Mouse (Mus musculus) kidney, embryonic 15.5 days (tissue): ENCODE measurements around the gene Mta2. TPM values are rescaled to one million over a fixed set of nuclear protein-coding genes. Genes with fewer than 3 reads are reported as not detected.
"Not testable (repeated sequence)": the region's sequence is repeated elsewhere in the genome, so short reads cannot be mapped to it uniquely, and the experiment has no call there.

ENCODE experiments used
- ATAC-seq: fragments of 200-750 bp; cut with Nextera tagmentation; replicated peaks from 2 replicates; pipeline ENCODE4 v1.8.0; 2017; ENCODE audit warnings: moderate TSS enrichment; ENCODE audit not compliant: low FRiP score
- H3K27ac ChIP-seq: fragments of 300-500 bp; sonication (generic); 2 replicates; pipeline ENCODE4 v1.5.1; 2015; ENCODE audit warnings: mild to moderate bottlenecking, inconsistent platforms
- H3K27me3 ChIP-seq: fragments of 300-500 bp; sonication (generic); 2 replicates; pipeline ENCODE4 v1.6.1; 2015; ENCODE audit warnings: inconsistent platforms
- H3K36me3 ChIP-seq: fragments of 300-500 bp; sonication (generic); 2 replicates; pipeline ENCODE4 v1.6.1; 2015; ENCODE audit warnings: inconsistent platforms
- H3K4me1 ChIP-seq: fragments of 300-500 bp; sonication (generic); 2 replicates; pipeline ENCODE4 v1.6.1; 2015; ENCODE audit warnings: inconsistent platforms
- H3K4me2 ChIP-seq: fragments of 300-500 bp; sonication (generic); 2 replicates; pipeline ENCODE4 v1.6.1; 2015; ENCODE audit warnings: moderate library complexity, mild to moderate bottlenecking, inconsistent platforms
- H3K4me3 ChIP-seq: fragments of 300-500 bp; sonication (generic); replicated peaks from 2 replicates; pipeline ENCODE4 v1.5.1; 2015; ENCODE audit warnings: mild to moderate bottlenecking, inconsistent platforms
- H3K9ac ChIP-seq: fragments of 300-500 bp; sonication (generic); 2 replicates; pipeline ENCODE4 v1.6.1; 2015; ENCODE audit warnings: mild to moderate bottlenecking, inconsistent platforms
- H3K9me3 ChIP-seq: fragments of 300-500 bp; sonication (generic); replicated peaks from 2 replicates; pipeline ENCODE4 v1.6.1; 2016; ENCODE audit warnings: inconsistent platforms
- WGBS: fragments of 180-500 bp; shearing (Covaris S2); methylation state at CpG from one replicate; pipeline ENCODE4 v1.1.7; 2015; ENCODE audit warnings: mixed read lengths; 5-methylcytosine and 5-hydroxymethylcytosine counted together
- polyA plus RNA-seq: library from polyadenylated mRNA; unstranded; fragments of >200 nt; fragmentation: Nextera tagmentation; extraction: Ambion mirVana; gene quantifications from 2 replicates; pipeline ENCODE4 v1.2.1, GENCODE M21; 2015

Gene Mta2
- polyA plus RNA-seq, 1 experiment from 2014 or later: 168 TPM

GRCm38 (mm10) chr19:8953135-8954039 lies 11.7 kb downstream of the Mta2 start, which contains the start of gene Tut1:
TSS of gene Tut1 (plus strand) at chr19:8953847.
- Histone ChIP-seq H3K9me3 (no peaks in the 10 kb centered on the region), H3K9ac (peak within 1 kb of the TSS; percentile 77), H3K27me3 (no peaks in the 10 kb centered on the region), H3K36me3 (peaks cover 78% of the 10 kb centered on the region), H3K4me1 (peaks cover 21% of the 10 kb centered on the region), H3K4me3 (peak within 1 kb of the TSS; percentile 80), H3K27ac (peak within 1 kb of the TSS; percentile 83), H3K4me2 (peak within 1 kb of the TSS; percentile 83)
- peak; percentile 97 for ATAC-seq
- 4% methylated on average over 46 of the region's 46 CpGs for WGBS

- Histone ChIP-seq H3K4me1 (peaks cover 21% of the 10 kb centered on the region), H3K4me3 (peak overlapping the region; percentile 80), H3K27ac (peak overlapping the region; percentile 83), H3K9ac (peak overlapping the region; percentile 77), H3K27me3 (no peaks in the 10 kb centered on the region), H3K9me3 (no peaks in the 10 kb centered on the region), H3K4me2 (peak overlapping the region; percentile 83), H3K36me3 (peaks cover 78% of the 10 kb centered on the region)
- WGBS: 6% methylated on average over 9 of the region's 9 CpGs
- ATAC-seq: no peak
These were observed 12.5 kb downstream of the Mta2 start for GRCm38 (mm10) chr19:8954171-8954570.

DNA sequence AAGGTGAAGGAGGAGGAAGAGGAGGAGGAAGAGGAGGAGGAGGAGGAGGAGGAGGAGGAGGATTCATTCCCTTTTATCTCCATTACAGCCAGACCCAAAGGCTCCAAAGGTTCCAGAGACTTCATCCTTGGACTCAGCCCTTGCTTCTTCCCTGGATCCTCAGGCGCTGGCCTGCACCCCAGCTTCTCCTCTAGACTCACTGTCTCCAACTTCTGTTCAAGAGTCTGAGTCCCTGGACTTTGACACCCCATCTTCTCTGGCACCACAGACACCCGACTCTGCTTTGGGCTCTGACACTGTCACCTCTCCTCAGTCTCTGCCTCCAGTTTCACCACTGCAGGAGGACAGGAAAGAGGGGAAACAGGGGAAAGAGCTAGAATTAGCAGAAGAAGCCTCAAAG lies 20.6 kb downstream of the Mta2 start:
- 88% methylated on average over 2 of the region's 2 CpGs for WGBS

GRCm38 (mm10) chr19:8965075-8965474 lies 23.4 kb downstream of the Mta2 start:
- Histone ChIP-seq H3K4me3 (no peak overlapping the region), H3K9me3 (no peaks in the 10 kb centered on the region), H3K27ac (no peak overlapping the region), H3K4me1 (peaks cover 32% of the 10 kb centered on the region), H3K9ac (0 out of 2 replicates have a peak overlapping the region, but pooled peaks have one; percentile 53), H3K36me3 (peaks cover 76% of the 10 kb centered on the region), H3K27me3 (no peaks in the 10 kb centered on the region), H3K4me2 (no peak overlapping the region)
- ATAC-seq: no peak
- 82% methylated on average over 11 of the region's 11 CpGs for WGBS

More for the DNA sequence above, 20.6 kb downstream of the Mta2 start:
- Histone ChIP-seq H3K4me3 (no peak overlapping the region), H3K4me1 (peaks cover 13% of the 10 kb centered on the region), H3K36me3 (peaks cover 87% of the 10 kb centered on the region), H3K9me3 (no peaks in the 10 kb centered on the region), H3K27me3 (no peaks in the 10 kb centered on the region), H3K9ac (no peak overlapping the region), H3K4me2 (no peak overlapping the region), H3K27ac (no peak overlapping the region)
- ATAC-seq: no peak

GRCm38 (mm10) chr19:8965771-8966170 lies 24.1 kb downstream of the Mta2 start:
- ATAC-seq: no peak
- peak overlapping the region; percentile 76 for H3K4me2 ChIP-seq
- H3K27me3 ChIP-seq: no peaks in the 10 kb centered on the region
- H3K9me3 ChIP-seq: no peaks in the 10 kb centered on the region
- peaks cover 33% of the 10 kb centered on the region for H3K4me1 ChIP-seq
- peak overlapping the region; percentile 94 for H3K27ac ChIP-seq
- WGBS: 72% methylated on average over 8 of the region's 8 CpGs
- peak overlapping the region; percentile 84 for H3K4me3 ChIP-seq
- H3K9ac ChIP-seq: peak overlapping the region; percentile 53
- H3K36me3 ChIP-seq: peaks cover 76% of the 10 kb centered on the region

DNA sequence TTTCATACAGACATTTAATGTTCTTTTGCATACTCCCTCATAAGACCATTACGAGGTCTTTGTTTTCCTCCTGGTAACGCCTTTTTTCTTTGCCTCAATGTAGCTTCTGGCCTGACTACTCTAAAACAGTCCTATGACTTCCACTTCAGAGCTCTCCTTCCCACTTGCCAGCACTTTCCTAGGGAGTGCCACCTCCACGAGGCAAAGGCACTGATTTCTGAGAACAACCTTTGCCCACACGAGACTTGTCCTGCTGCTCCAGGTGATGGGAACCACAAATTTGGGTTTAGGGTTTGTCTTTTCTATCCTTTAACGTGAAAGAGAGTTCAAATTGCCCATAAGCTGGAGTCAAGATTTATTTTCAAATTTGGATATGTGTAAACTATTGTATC lies 24.5 kb downstream of the Mta2 start:
- H3K36me3 ChIP-seq: peaks cover 76% of the 10 kb centered on the region
- H3K27ac ChIP-seq: peak overlapping the region; percentile 94
- H3K4me3 ChIP-seq: peak overlapping the region; percentile 84
- H3K4me2 ChIP-seq: peak overlapping the region; percentile 76
- WGBS: 28% methylated on average over 5 of the region's 5 CpGs
- H3K27me3 ChIP-seq: no peaks in the 10 kb centered on the region
- peak overlapping the region; percentile 53 for H3K9ac ChIP-seq
- H3K4me1 ChIP-seq: peaks cover 33% of the 10 kb centered on the region
- no peak for ATAC-seq
- H3K9me3 ChIP-seq: no peaks in the 10 kb centered on the region

DNA sequence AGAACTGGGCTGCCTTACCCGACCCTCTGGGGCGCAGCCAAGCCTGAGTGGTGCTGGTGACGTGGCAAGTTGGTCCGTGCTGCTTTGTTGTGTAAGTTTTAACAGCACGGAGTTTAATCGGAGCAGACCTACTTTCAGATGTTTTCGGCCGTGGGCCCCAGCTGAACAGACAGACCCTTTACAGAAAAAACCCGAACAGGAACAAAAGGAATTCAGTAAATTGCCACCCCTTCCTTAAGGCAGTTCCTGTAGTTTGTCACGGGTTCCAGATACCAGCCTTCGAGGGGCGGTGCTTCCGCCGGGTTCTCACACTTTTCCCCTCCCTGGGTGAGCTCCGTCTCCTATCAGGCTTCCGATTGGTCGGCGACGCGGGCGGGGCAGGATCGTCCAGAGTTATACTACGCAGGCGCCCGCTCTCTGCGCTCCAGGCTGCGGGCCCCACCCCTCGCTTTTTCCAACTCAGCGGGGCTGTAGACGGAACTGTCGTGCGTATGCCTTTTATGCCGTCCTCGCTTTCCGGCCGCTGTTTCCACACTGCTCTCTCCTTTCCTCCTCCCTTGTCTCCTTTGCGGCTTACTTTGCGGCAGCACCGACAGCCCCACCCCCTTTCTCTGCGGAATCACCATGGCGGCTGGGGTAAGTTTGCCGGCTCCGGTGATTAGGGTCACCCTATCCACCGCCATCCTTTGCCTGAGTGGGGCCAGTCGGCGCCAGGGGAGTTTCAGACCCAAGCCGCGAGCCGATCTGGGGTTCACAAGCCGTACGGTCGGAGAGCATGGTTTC lies 25.1 kb downstream of the Mta2 start, which contains the start of gene Eef1g:
Gene Eef1g, plus strand, starts transcription at position 452 of the 783 bp plus-strand sequence.
- Histone ChIP-seq H3K27me3 (no peaks in the 10 kb centered on the region), H3K9ac (peak within 1 kb of the TSS; percentile 86)

GRCm38 (mm10) chr19:8967373-8967743 lies 25.7 kb downstream of the Mta2 start:
- WGBS: under 1% methylated on average over 8 of the region's 8 CpGs
- H3K4me1 ChIP-seq: peaks cover 33% of the 10 kb centered on the region

More for the DNA sequence above, 25.1 kb downstream of the Mta2 start, which contains the start of gene Eef1g:
- Histone ChIP-seq H3K4me1 (peaks cover 33% of the 10 kb centered on the region), H3K27ac (peak within 1 kb of the TSS; percentile 94), H3K4me3 (peak within 1 kb of the TSS; percentile 84), H3K36me3 (peaks cover 76% of the 10 kb centered on the region), H3K4me2 (peak within 1 kb of the TSS; percentile 76), H3K9me3 (no peaks in the 10 kb centered on the region)
- peak; percentile 99 for ATAC-seq
- WGBS: under 1% methylated on average over 52 of the region's 52 CpGs

GRCm38 (mm10) chr19:8967893-8968292 lies 26.2 kb downstream of the Mta2 start:
- H3K4me1 ChIP-seq: peaks cover 33% of the 10 kb centered on the region
- H3K9ac ChIP-seq: peak overlapping the region; percentile 86
- WGBS: 2% methylated on average over 9 of the region's 9 CpGs
- H3K27me3 ChIP-seq: no peaks in the 10 kb centered on the region
- H3K4me2 ChIP-seq: peak overlapping the region; percentile 76
- peak overlapping the region; percentile 84 for H3K4me3 ChIP-seq
- no peak for ATAC-seq
- peak overlapping the region; percentile 90; the same call in 1 of the 2 replicates for H3K27ac ChIP-seq
- peaks cover 76% of the 10 kb centered on the region for H3K36me3 ChIP-seq
- no peaks in the 10 kb centered on the region for H3K9me3 ChIP-seq

More at GRCm38 (mm10) chr19:8967373-8967743, 25.7 kb downstream of the Mta2 start:
- Histone ChIP-seq H3K27me3 (no peaks in the 10 kb centered on the region), H3K36me3 (peaks cover 76% of the 10 kb centered on the region), H3K9ac (peak overlapping the region; percentile 86), H3K9me3 (no peaks in the 10 kb centered on the region), H3K4me2 (peak overlapping the region; percentile 76), H3K27ac (peak overlapping the region; percentile 90), H3K4me3 (peak overlapping the region; percentile 84)
- no peak for ATAC-seq

DNA sequence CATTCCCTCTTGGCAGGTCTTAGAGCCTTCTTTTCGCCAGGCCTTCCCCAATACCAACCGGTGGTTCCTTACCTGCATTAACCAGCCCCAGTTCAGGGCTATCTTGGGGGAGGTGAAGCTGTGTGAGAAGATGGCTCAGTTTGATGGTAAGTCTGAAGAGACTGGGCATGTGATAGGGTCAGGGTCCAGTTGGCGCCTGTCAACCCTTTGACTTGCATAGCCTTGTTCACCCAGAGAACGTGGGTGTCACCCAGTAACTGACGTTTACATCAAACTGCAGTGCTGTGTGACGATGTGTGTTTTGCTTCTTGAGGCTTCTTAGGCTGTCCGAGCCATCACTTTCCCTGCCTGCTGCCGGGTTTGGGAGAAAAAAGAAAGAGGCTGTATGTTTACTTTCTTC lies 30.8 kb downstream of the Mta2 start:
- H3K4me1 ChIP-seq: peaks cover 26% of the 10 kb centered on the region
- H3K4me3 ChIP-seq, H3K4me2 ChIP-seq, H3K9ac ChIP-seq, H3K27ac ChIP-seq, H3K27me3 ChIP-seq, ATAC-seq, H3K9me3 ChIP-seq: not testable (repeated sequence)
- H3K36me3 ChIP-seq: peaks cover 91% of the 10 kb centered on the region
- 86% methylated on average over 8 of the region's 8 CpGs for WGBS

DNA sequence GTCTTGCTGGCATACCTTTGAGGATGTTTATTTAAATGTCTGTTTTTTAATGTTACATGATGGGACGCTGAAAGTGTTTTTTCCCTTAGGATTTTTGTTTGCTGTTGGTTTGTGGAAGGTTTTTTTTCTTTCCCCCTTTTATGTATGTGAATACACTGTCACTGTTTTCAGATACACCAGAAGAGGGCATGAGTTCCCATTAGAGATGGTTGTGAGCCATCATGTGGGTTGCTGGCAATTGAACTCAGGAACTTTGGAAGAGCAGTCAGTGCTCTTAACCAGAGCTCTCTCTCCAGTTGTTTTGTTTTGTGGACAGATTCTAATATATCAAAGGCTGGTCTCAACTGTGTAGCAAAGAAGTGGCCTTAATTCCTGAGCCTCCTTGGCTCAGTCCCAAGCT lies 33.0 kb downstream of the Mta2 start:
- Histone ChIP-seq H3K9me3 (no peaks in the 10 kb centered on the region), H3K27ac (peak overlapping the region; percentile 13; the same call in 1 of the 2 replicates), H3K36me3 (peaks cover 100% of the 10 kb centered on the region), H3K9ac (no peak overlapping the region), H3K27me3 (no peaks in the 10 kb centered on the region), H3K4me2 (no peak overlapping the region), H3K4me3 (no peak overlapping the region), H3K4me1 (peaks cover 11% of the 10 kb centered on the region; the same call in 1 of the 2 replicates)
- 82% methylated on average over 1 of the region's 1 CpGs for WGBS
- ATAC-seq: no peak
